Mouse (Mus musculus) ovary, postnatal 14 days (tissue): ENCODE measurements at regions not wholly inside any gene's neighbourhood (a gene's known extent, or its start where the extent isn't known, plus 50 kb on each side); places are given as distances from the start of the nearest gene placed in this dataset.

Experiments
- DNase-seq: peaks from one replicate; pipeline ENCODE4 v3.0.0; 2022; ENCODE audit warnings: low spot score

GRCm38 (mm10) chr2:92752156-92752555 is 152.6 kb downstream of the Chst1 start:
- no peak for DNase-seq

GRCm38 (mm10) chr2:92752794-92753193 is 153.3 kb downstream of the Chst1 start:
- no peak for DNase-seq

GRCm38 (mm10) chr2:92754505-92755280 is 155.2 kb downstream of the Chst1 start:
- DNase-seq, result no peak

- no peak for DNase-seq
Observed at GRCm38 (mm10) chr2:92756491-92756890, 157.0 kb downstream of the Chst1 start.

- no peak for DNase-seq
Observed at GRCm38 (mm10) chr2:92758775-92759174, 156.1 kb upstream of the Syt13 start.

GRCm38 (mm10) chr2:92763881-92764635 is 150.8 kb upstream of the Syt13 start:
- DNase-seq, result no peak

GRCm38 (mm10) chr2:92767476-92768005 is 147.4 kb upstream of the Syt13 start:
- DNase-seq, result no peak

- no peak for DNase-seq
Observed at GRCm38 (mm10) chr2:92768088-92768487, 146.8 kb upstream of the Syt13 start.

GRCm38 (mm10) chr2:92769061-92769460 is 145.8 kb upstream of the Syt13 start:
- DNase-seq, result no peak

GRCm38 (mm10) chr2:92770098-92770497 is 144.8 kb upstream of the Syt13 start:
- DNase-seq, result no peak

GRCm38 (mm10) chr2:92772623-92773022 is 142.3 kb upstream of the Syt13 start:
- no peak for DNase-seq

- DNase-seq, result no peak
Observed at GRCm38 (mm10) chr2:92776497-92776896, 138.4 kb upstream of the Syt13 start.

- no peak for DNase-seq
Observed at GRCm38 (mm10) chr2:92779101-92779500, 135.8 kb upstream of the Syt13 start.

- DNase-seq, result no peak
Observed at GRCm38 (mm10) chr2:92780021-92780420, 134.9 kb upstream of the Syt13 start.

GRCm38 (mm10) chr2:92781451-92781850 is 133.4 kb upstream of the Syt13 start:
- no peak for DNase-seq

GRCm38 (mm10) chr2:92782621-92783020 is 132.3 kb upstream of the Syt13 start:
- no peak for DNase-seq

- no peak for DNase-seq
Observed at GRCm38 (mm10) chr2:92784916-92785315, 130.0 kb upstream of the Syt13 start.

GRCm38 (mm10) chr2:92787925-92788410 is 126.9 kb upstream of the Syt13 start:
- no peak for DNase-seq

GRCm38 (mm10) chr2:92788875-92789274 is 126.0 kb upstream of the Syt13 start:
- no peak for DNase-seq

GRCm38 (mm10) chr2:92790374-92790773 is 124.5 kb upstream of the Syt13 start:
- DNase-seq, result no peak

GRCm38 (mm10) chr2:92799770-92800169 is 115.1 kb upstream of the Syt13 start:
- DNase-seq, result no peak

- no peak for DNase-seq
Observed at GRCm38 (mm10) chr2:92800667-92801066, 114.2 kb upstream of the Syt13 start.

GRCm38 (mm10) chr2:92804916-92805315 is 110.0 kb upstream of the Syt13 start:
- no peak for DNase-seq
